14 mouse cellular contexts compared by ENCODE assay signal in the genomic region with DNA sequence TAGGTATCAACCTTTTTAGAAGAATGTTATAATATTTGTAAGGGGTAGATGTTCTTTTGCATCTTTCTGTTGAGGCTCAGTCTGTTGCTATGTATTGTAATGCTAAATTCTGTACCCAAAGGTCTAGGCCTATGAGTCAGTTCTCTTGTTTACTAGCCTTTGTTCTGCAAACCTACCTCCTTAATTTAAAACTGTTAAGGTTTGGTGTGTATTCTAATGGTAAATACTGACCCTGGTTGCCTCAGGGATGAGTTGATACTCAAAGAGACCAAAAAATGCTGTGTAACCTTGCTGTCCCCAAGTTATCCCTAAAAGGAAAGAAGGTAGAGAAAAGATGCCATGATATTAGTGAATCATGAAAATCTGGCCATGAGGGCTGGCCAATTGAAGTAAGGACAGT.
"Had no signal": no experiment of that assay in that cellular context is flagged by ENCODE, and none has a peak within 500 bp of the region (broad histone marks: within the 10 kb centered on the region; RNA-seq: fewer than 3 reads in every experiment).

No protein-coding gene starts in this region.

- H3K27ac ChIP-seq: macrophage; midbrain, embryonic 13.5 days; midbrain, embryonic 15.5 days; neural tube, embryonic 12.5 days; stomach, embryonic 15.5 days; stomach, postnatal 0 days had no signal

- H3K36me3 ChIP-seq: midbrain, embryonic 13.5 days; midbrain, embryonic 15.5 days; neural tube, embryonic 12.5 days; stomach, embryonic 15.5 days had no signal

- H3K9ac ChIP-seq: lung, embryonic 14.5 days; midbrain, embryonic 13.5 days; midbrain, embryonic 15.5 days; neural tube, embryonic 12.5 days; stomach, embryonic 15.5 days had no signal

- H3K4me1 ChIP-seq: megakaryocyte, embryonic 14.5 days; midbrain, embryonic 13.5 days; midbrain, embryonic 15.5 days; neural tube, embryonic 12.5 days; stomach, embryonic 15.5 days had no signal

- DNase-seq: lung, adult 18-20 months; lung, embryonic 14.5 days; lung, postnatal 10 days; right cerebral cortex, postnatal 14 days; thymus, adult 2 months; thymus, postnatal 25 days; thymus, postnatal 4 days had no signal

- H3K27me3 ChIP-seq: megakaryocyte, embryonic 14.5 days; midbrain, embryonic 13.5 days; midbrain, embryonic 15.5 days; neural tube, embryonic 12.5 days; stomach, embryonic 15.5 days had no signal

- H3K4me3 ChIP-seq: megakaryocyte, embryonic 14.5 days; midbrain, embryonic 13.5 days; midbrain, embryonic 15.5 days; neural tube, embryonic 12.5 days; stomach, embryonic 15.5 days had no signal
